Comparison of ENCODE assay signal across 19 mouse cellular contexts in the genomic region with DNA sequence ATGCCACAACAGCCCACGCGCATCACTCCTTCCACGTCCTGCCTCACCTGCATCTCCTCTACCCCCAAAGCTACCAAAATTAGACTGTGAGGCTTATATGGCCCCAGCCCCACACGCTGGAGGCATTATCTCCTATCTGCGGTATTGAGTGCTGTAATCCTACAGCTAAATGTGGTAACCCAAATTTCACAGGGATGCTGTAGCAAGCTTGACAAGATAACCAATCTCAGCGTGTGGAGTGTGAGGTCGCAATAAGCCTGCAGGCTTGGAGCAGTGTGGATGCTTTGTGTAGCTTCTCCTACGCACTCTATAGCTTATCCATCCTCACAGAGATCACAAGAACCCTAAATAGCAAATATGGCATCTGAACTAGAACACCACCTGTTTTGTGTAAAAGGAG.
DNase-seq lines count a peak whose midpoint lies in the region; ATAC-seq and TF ChIP-seq lines count a peak whose summit lies in the region.
"Had no signal": no experiment of that assay in that cellular context is flagged by ENCODE, and none has a peak within 500 bp of the region (broad histone marks: within the 10 kb centered on the region; RNA-seq: fewer than 3 reads in every experiment).

No protein-coding gene starts in this region.

- TF ChIP-seq CTCF in forebrain, postnatal 0 days (IDR thresholded peaks at IDR 0.05; ENCODE audit: low read depth) = no peak

- no peaks in the 10 kb centered on the region for H3K9me3 ChIP-seq in forebrain, postnatal 0 days (ENCODE audit: low read length)
- no peaks in the 10 kb centered on the region for H3K9me3 ChIP-seq in forebrain, embryonic 10.5 days
- H3K9me3 ChIP-seq in midbrain, embryonic 13.5 days = no peaks in the 10 kb centered on the region
- H3K9me3 ChIP-seq: embryonic facial prominence, embryonic 13.5 days; hindbrain, embryonic 13.5 days had no signal

- ATAC-seq in forebrain, postnatal 0 days = peak; percentile 34; the same call in 1 of the 2 replicates
- no peak for ATAC-seq in midbrain, embryonic 13.5 days
- ATAC-seq in granulocyte monocyte progenitor cell, adult 5-6 weeks (replicated peaks; ENCODE audit: poor library complexity, severe bottlenecking) = no peak
- ATAC-seq: intestine, embryonic 16.5 days had no signal

- no peaks in the 10 kb centered on the region for H3K4me1 ChIP-seq in forebrain, postnatal 0 days (ENCODE audit: insufficient read depth)
- no peaks in the 10 kb centered on the region for H3K4me1 ChIP-seq in forebrain, embryonic 10.5 days
- H3K4me1 ChIP-seq in midbrain, embryonic 13.5 days (replicated peaks) = no peaks in the 10 kb centered on the region
- H3K4me1 ChIP-seq: hindbrain, embryonic 13.5 days had no signal

- no peak overlapping the region for H3K4me3 ChIP-seq in forebrain, postnatal 0 days (ENCODE audit: low read depth, low read length)
- no peak overlapping the region for H3K4me3 ChIP-seq in forebrain, embryonic 10.5 days
- no peak overlapping the region for H3K4me3 ChIP-seq in midbrain, embryonic 13.5 days (replicated peaks)
- H3K4me3 ChIP-seq: embryonic facial prominence, embryonic 13.5 days; hindbrain, embryonic 13.5 days had no signal

- H3K9ac ChIP-seq in forebrain, postnatal 0 days = no peak overlapping the region
- no peak overlapping the region for H3K9ac ChIP-seq in midbrain, embryonic 13.5 days (replicated peaks)
- H3K9ac ChIP-seq: embryonic facial prominence, embryonic 13.5 days; hindbrain, embryonic 13.5 days had no signal

- H3K27me3 ChIP-seq in forebrain, postnatal 0 days (ENCODE audit: insufficient read depth, low read length) = no peaks in the 10 kb centered on the region
- H3K27me3 ChIP-seq in forebrain, embryonic 10.5 days (ENCODE audit: poor library complexity, severe bottlenecking) = no peaks in the 10 kb centered on the region
- H3K27me3 ChIP-seq in midbrain, embryonic 13.5 days = no peaks in the 10 kb centered on the region
- H3K27me3 ChIP-seq: CH12.LX; embryonic facial prominence, embryonic 13.5 days; hindbrain, embryonic 13.5 days had no signal

- no peak overlapping the region for H3K4me2 ChIP-seq in forebrain, postnatal 0 days (ENCODE audit: low read depth)
- no peak overlapping the region for H3K4me2 ChIP-seq in midbrain, embryonic 13.5 days (replicated peaks)
- H3K4me2 ChIP-seq: embryonic facial prominence, embryonic 13.5 days; hindbrain, embryonic 13.5 days; midbrain, embryonic 11.5 days had no signal

- peak; percentile 10 for DNase-seq in forebrain, postnatal 0 days
- DNase-seq in forebrain, embryonic 10.5 days (ENCODE audit: extremely low spot score, low spot score) = no peak
- DNase-seq in frontal cortex, postnatal 36 days (ENCODE audit: low spot score in 2 of 2) = peak; percentile 21 to 62
- peak; percentile 11 for DNase-seq in right cerebral cortex, postnatal 14 days
- DNase-seq in thymus, postnatal 14 days = peak; percentile 84
- DNase-seq in cerebellum, adult 9-10 months = no peak
- DNase-seq: adrenal gland, postnatal 10 days; cerebellum, adult 8-10 months; gastrocnemius, postnatal 25 days; kidney, postnatal 10 days; lung, adult 18-20 months; lung, postnatal 4 days had no signal

- H3K27ac ChIP-seq in forebrain, postnatal 0 days (ENCODE audit: low read depth, low read length) = no peak overlapping the region
- H3K27ac ChIP-seq in forebrain, embryonic 10.5 days = no peak overlapping the region
- no peak overlapping the region for H3K27ac ChIP-seq in midbrain, embryonic 13.5 days
- H3K27ac ChIP-seq: embryonic facial prominence, embryonic 13.5 days; hindbrain, embryonic 13.5 days had no signal

- 90% methylated on average over 8 of the region's 8 CpGs for WGBS in forebrain, postnatal 0 days
- WGBS in forebrain, embryonic 10.5 days = 91% methylated on average over 8 of the region's 8 CpGs
- WGBS in midbrain, embryonic 13.5 days = 92% methylated on average over 8 of the region's 8 CpGs

- no peaks in the 10 kb centered on the region for H3K36me3 ChIP-seq in forebrain, postnatal 0 days (ENCODE audit: insufficient read depth)
- no peaks in the 10 kb centered on the region for H3K36me3 ChIP-seq in forebrain, embryonic 10.5 days (replicated peaks)
- H3K36me3 ChIP-seq in midbrain, embryonic 13.5 days = no peaks in the 10 kb centered on the region
- H3K36me3 ChIP-seq: embryonic facial prominence, embryonic 13.5 days; hindbrain, embryonic 13.5 days had no signal

Comparison
In these comparisons a context has a peak if more than half of its experiments do, and no peak if none do; other contexts are left out.
1. DNase-seq: peak in forebrain, postnatal 0 days (single experiment), frontal cortex, postnatal 36 days (2 of 2), right cerebral cortex, postnatal 14 days (single experiment) and thymus, postnatal 14 days (single experiment); none in forebrain, embryonic 10.5 days (single experiment) and cerebellum, adult 9-10 months (single experiment).